Mouse (Mus musculus) midbrain, embryonic 16.5 days (tissue): ENCODE results near the gene Rps18. TPM values are rescaled to one million over a fixed set of nuclear protein-coding genes. Genes with fewer than 3 reads are reported as not detected.
"Not testable (repeated sequence)": the region's sequence is repeated elsewhere in the genome, so short reads cannot be mapped to it uniquely, and the experiment has no call there.

Experiments used
- ATAC-seq: fragments of 200-750 bp; cut with Nextera tagmentation; 2 replicates; pipeline ENCODE4 v1.8.0; 2017; ENCODE audit warnings: moderate TSS enrichment
- H3K27ac ChIP-seq: fragments of 300-500 bp; sonication (generic); 2 replicates; pipeline ENCODE4 v1.5.1; 2014; ENCODE audit warnings: mild to moderate bottlenecking, low read length, mixed read lengths
- H3K27me3 ChIP-seq: fragments of 300-500 bp; sonication (generic); 2 replicates; pipeline ENCODE4 v1.6.1; 2014; ENCODE audit warnings: low read depth, low read length, mixed read lengths; ENCODE audit not compliant: control insufficient read depth, insufficient read depth
- H3K36me3 ChIP-seq: fragments of 300-500 bp; sonication (generic); 2 replicates; pipeline ENCODE4 v1.6.1; 2014; ENCODE audit warnings: mild to moderate bottlenecking, low read length, moderate library complexity, mixed read lengths; ENCODE audit not compliant: control insufficient read depth, insufficient read depth
- H3K4me1 ChIP-seq: fragments of 300-500 bp; sonication (generic); 2 replicates; pipeline ENCODE4 v1.6.1; 2014; ENCODE audit warnings: mild to moderate bottlenecking, low read length, mixed read lengths; ENCODE audit not compliant: control insufficient read depth, insufficient read depth
- H3K4me2 ChIP-seq: fragments of 300-500 bp; sonication (generic); 2 replicates; pipeline ENCODE4 v1.6.1; 2014; ENCODE audit warnings: mild to moderate bottlenecking, low read length, mixed read lengths
- H3K4me3 ChIP-seq: fragments of 300-500 bp; sonication (generic); 2 replicates; pipeline ENCODE4 v1.5.1; 2014; ENCODE audit warnings: low read depth, mild to moderate bottlenecking, low read length, moderate library complexity, mixed read lengths
- H3K9ac ChIP-seq: fragments of 300-500 bp; sonication (generic); 2 replicates; pipeline ENCODE4 v1.6.1; 2014; ENCODE audit warnings: low read depth, low read length, mixed read lengths
- H3K9me3 ChIP-seq: fragments of 300-500 bp; sonication (generic); replicated peaks from 2 replicates; pipeline ENCODE4 v1.6.1; 2014; ENCODE audit warnings: mild to moderate bottlenecking, low read length, mixed read lengths; ENCODE audit not compliant: control insufficient read depth, poor library complexity, severe bottlenecking
- WGBS: fragments of 180-500 bp; shearing (Covaris S2); extraction: QIAGEN DNeasy Blood & Tissue Kit; methylation state at CpG from one replicate; pipeline ENCODE4 v1.1.7; 2014; 5-methylcytosine and 5-hydroxymethylcytosine counted together
- polyA plus RNA-seq: library from polyadenylated mRNA; unstranded; fragments of >200 nt; fragmentation: Nextera tagmentation; extraction: Ambion mirVana; gene quantifications from 2 replicates; pipeline ENCODE4 v1.2.1, GENCODE M21; 2015

Rps18 gene
- 620 and 627 TPM in 2 replicates for polyA plus RNA-seq

DNA sequence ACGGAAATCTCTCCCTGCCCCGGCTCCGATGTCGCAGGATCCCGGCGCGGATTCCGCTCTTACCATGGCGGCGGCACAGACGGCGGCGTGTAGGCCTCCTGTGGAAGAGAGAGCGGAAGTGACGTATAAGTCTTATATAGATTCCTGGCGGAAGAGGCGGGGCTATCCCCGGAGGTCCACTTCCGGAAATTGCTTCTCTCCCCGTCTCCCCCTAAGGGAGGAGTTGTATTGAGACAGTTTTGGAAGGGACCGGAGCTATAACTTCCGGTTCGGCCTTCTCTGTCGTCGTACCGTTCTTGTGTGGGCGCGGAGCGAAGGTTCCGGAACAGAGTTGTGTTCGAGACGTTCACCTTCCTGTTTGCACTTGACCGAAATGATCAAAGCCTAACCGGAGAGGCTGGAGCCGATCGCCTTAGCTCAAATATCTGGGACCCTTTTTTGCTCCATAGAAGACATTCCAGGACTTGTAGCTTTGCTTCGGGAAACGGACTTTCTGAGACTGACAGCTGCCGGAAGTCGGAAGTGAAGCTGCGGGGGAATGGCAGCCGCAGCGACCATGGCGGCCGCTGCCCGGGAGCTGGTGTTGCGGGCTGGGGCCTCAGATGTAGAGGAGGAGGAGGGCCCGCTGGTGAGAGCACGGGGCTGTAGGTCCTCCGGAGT is at the start of gene Rps18, which contains the start of gene Vps52:
Gene Rps18 (minus strand): TSS at position 447 of the 660 bp plus-strand sequence.
Gene Vps52 (plus strand): TSS at position 258 of the 660 bp plus-strand sequence.
- Histone ChIP-seq H3K4me3 (peak within 1 kb of the TSS; percentile 88), H3K9me3 (no peaks in the 10 kb centered on the region), H3K9ac (peak within 1 kb of the TSS; percentile 94), H3K4me1 (peaks cover 43% of the 10 kb centered on the region), H3K27ac (peak within 1 kb of the TSS; percentile 94), H3K4me2 (peak within 1 kb of the TSS; percentile 97), H3K36me3 (peaks cover 20% of the 10 kb centered on the region; the same call in 1 of the 2 replicates), H3K27me3 (no peaks in the 10 kb centered on the region)
- peak; percentile 84 for ATAC-seq
- WGBS: under 1% methylated on average over 50 of the region's 50 CpGs

GRCm38 (mm10) chr17:34003426-34003825 is 47.6 kb upstream of the Rps18 start:
- Histone ChIP-seq H3K4me1 (peaks cover 4% of the 10 kb centered on the region; the same call in 1 of the 2 replicates), H3K9ac (no peak overlapping the region), H3K4me3 (no peak overlapping the region), H3K4me2 (no peak overlapping the region), H3K9me3 (no peaks in the 10 kb centered on the region), H3K27me3 (peaks cover 13% of the 10 kb centered on the region; the same call in 1 of the 2 replicates), H3K27ac (no peak overlapping the region), H3K36me3 (no peaks in the 10 kb centered on the region)
- no peak for ATAC-seq
- WGBS: 0% methylated on average over 5 of the region's 5 CpGs

DNA sequence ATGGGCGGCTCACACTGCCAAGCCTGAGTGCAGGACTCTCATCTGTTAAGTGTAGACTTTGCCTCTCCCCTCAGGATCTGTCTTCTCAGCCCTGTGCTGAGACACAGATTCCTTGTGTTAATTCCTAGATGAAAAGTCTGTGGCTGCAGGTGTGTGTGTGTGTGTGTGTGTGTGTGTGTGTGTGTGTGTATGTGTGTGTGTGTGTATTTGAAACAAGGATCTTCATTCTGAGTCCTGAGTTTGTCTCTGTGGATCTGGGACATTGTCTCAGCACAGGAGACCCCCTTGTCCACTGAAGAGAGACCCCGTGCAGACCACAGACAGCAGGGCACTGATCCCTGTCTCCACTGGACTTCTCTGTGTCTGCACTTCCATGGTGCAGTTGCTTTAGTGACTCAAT is 45.0 kb upstream of the Rps18 start:
- H3K4me2 ChIP-seq, H3K9me3 ChIP-seq, H3K4me3 ChIP-seq, H3K27ac ChIP-seq, H3K36me3 ChIP-seq, H3K9ac ChIP-seq, H3K4me1 ChIP-seq, ATAC-seq: not testable (repeated sequence)
- WGBS: 57% methylated on average over 2 of the region's 2 CpGs
- peaks cover 13% of the 10 kb centered on the region; the same call in 1 of the 2 replicates for H3K27me3 ChIP-seq

- no peaks in the 10 kb centered on the region for H3K36me3 ChIP-seq
- peak within 1 kb of the TSS; percentile 67 for H3K4me2 ChIP-seq
- under 1% methylated on average over 28 of the region's 30 CpGs for WGBS
- no peak within 1 kb of the TSS for H3K27ac ChIP-seq
- peak; percentile 73; the same call in 1 of the 2 replicates for ATAC-seq
- peak within 1 kb of the TSS; percentile 45 for H3K4me3 ChIP-seq
- H3K9me3 ChIP-seq: no peaks in the 10 kb centered on the region
- peak within 1 kb of the TSS; percentile 57 for H3K9ac ChIP-seq
- H3K27me3 ChIP-seq: peaks cover 13% of the 10 kb centered on the region; the same call in 1 of the 2 replicates
- H3K4me1 ChIP-seq: peaks cover 4% of the 10 kb centered on the region; the same call in 1 of the 2 replicates
Measured at GRCm38 (mm10) chr17:34000150-34000537, 44.3 kb upstream of the Rps18 start, which contains the start of gene H2-K1. Gene H2-K1, minus strand, starts transcription at chr17:34000347.

DNA sequence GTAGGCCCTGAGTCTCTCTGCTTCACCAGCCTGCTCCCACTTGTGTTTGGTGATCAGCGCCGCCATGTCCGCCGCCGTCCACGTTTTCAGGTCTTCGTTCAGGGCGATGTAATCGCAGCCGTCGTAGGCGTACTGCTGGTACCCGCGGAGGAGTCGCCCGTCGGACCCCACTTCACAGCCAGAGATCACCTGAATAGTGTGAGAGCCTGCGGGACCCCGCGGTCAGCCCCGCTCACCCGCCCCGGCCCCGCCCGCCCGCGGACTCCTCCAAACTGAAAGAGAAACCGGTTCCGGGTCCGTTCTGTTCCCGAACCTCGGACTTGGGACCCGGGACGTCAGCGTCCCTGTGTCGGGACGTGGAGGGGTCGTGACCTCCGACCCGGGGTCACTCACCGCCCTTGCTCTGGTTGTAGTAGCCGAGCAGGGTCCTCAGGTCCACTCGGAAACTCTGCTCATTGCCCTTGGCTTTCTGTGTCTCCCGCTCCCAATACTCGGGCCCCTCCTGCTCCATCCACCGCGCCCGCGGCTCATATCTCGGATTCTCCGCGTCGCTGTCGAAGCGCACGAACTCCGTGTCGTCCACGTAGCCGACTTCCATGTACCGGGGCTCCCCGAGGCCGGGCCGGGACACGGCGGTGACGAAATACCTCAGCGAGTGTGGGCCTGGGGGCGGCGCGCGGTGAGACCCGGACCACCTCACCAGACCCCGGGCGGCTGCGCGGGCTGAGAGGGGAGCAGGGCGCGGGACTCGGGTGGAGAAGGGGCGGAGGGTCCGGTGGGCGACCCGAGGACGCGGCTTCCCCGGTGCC is 43.7 kb upstream of the Rps18 start:
- Histone ChIP-seq H3K4me2 (peak overlapping the region; percentile 67), H3K9me3 (no peaks in the 10 kb centered on the region), H3K4me3 (peak overlapping the region; percentile 45), H3K9ac (peak overlapping the region; percentile 57), H3K27me3 (peaks cover 13% of the 10 kb centered on the region; the same call in 1 of the 2 replicates), H3K36me3 (no peaks in the 10 kb centered on the region), H3K4me1 (peaks cover 4% of the 10 kb centered on the region; the same call in 1 of the 2 replicates), H3K27ac (no peak overlapping the region)
- peak; percentile 21; the same call in 1 of the 2 replicates for ATAC-seq
- WGBS: 1% methylated on average over 72 of the region's 87 CpGs

DNA sequence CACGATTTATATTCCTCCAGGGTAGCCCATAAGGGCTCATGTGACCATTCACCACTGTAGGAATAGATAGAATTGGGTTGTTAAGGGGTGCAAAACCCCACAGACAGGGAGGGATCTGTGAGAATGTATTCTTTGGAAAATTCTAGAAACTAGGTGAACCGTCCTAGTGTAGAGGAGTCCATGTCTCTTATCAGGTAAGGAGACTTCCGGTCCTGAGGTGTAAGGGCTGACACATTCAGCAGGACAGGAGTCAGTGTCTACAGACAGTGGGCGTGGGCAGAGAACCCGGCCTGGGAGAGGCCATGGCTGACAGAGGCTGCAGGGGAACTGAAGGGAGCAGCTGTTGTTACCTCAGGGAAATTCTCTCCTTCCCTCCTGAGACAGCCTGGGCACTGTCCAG is 42.9 kb upstream of the Rps18 start:
- ATAC-seq, H3K9me3 ChIP-seq, H3K9ac ChIP-seq, H3K36me3 ChIP-seq, H3K4me2 ChIP-seq, H3K27ac ChIP-seq, H3K4me1 ChIP-seq, H3K4me3 ChIP-seq: not testable (repeated sequence)
- H3K27me3 ChIP-seq: peaks cover 13% of the 10 kb centered on the region; the same call in 1 of the 2 replicates
- WGBS: 67% methylated on average over 5 of the region's 5 CpGs

DNA sequence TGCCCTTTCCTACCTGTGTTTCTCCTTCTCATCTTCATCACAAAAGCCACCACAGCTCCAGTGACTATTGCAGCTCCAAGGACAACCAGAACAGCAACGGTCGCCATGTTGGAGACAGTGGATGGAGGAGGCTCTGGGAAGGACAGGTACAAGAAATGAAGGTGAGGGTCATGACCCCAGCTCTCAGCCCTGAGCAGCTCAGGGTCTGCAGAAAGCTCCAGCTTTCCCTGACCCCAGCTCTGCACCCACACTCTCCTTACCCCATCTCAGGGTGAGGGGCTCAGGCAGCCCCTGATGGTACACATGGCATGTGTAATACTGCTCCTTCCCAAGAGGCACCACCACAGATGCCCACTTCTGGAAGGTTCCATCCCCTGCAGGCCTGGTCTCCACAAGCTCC is 41.2 kb upstream of the Rps18 start:
- H3K9ac ChIP-seq, H3K4me3 ChIP-seq, H3K4me2 ChIP-seq, H3K4me1 ChIP-seq, H3K36me3 ChIP-seq, H3K27ac ChIP-seq, ATAC-seq, H3K9me3 ChIP-seq: not testable (repeated sequence)
- 94% methylated on average over 2 of the region's 2 CpGs for WGBS
- H3K27me3 ChIP-seq: peaks cover 13% of the 10 kb centered on the region; the same call in 1 of the 2 replicates

DNA sequence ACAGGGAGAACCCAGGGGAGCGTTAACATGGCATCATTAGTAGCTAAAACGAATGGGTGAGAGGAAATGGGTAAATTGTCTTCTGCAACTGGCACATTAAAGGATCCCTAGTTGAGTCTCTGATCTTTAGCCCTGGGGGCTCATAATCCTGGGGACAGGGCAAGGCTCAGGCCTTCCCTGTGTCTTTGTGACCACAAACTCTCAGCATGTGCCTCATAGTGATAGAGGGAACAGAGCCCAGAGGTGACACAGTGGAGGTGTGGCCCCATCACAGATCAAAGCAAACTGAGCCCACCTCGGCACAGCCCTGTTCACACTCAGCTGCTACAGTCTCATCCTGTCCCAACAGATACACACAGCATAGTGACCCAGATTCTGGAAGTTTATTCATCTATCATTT is 39.9 kb upstream of the Rps18 start:
- H3K27me3 ChIP-seq: peaks cover 13% of the 10 kb centered on the region; the same call in 1 of the 2 replicates
- no peak overlapping the region for H3K27ac ChIP-seq
- 77% methylated on average over 3 of the region's 3 CpGs for WGBS

More for the DNA sequence above, 39.9 kb upstream of the Rps18 start:
- Histone ChIP-seq H3K9ac (no peak overlapping the region), H3K4me3 (no peak overlapping the region), H3K36me3 (no peaks in the 10 kb centered on the region), H3K4me2 (no peak overlapping the region), H3K4me1 (peaks cover 4% of the 10 kb centered on the region; the same call in 1 of the 2 replicates), H3K9me3 (no peaks in the 10 kb centered on the region)
- ATAC-seq: no peak
